Mouse (Mus musculus) adrenal gland, adult 2 months (tissue): Measurements from ENCODE around the gene Dnajc11. TPM values are rescaled to one million over a fixed set of nuclear protein-coding genes. Genes with fewer than 3 reads are reported as not detected.

Experiments used
- DNase-seq: peaks from one replicate; pipeline ENCODE4 v3.0.0; 2021
- polyA plus RNA-seq: library from polyadenylated mRNA; depleted of rRNA; stranded (reverse); fragments of >200 nt; gene quantifications from 2 replicates; pipeline ENCODE4 v1.2.3, GENCODE M21; 2012
- total RNA-seq, 2 experiments: library from RNA; stranded (reverse); gene quantifications; 2 replicates each; pipeline ENCODE4 v1.2.3; 2021

The Dnajc11 gene
- total and polyA plus RNA-seq, 3 experiments, result 97.7 to 107 (median 103) TPM

GRCm38 (mm10) chr4:152009076-152010051 lies 75.9 kb downstream of the Dnajc11 start:
- DNase-seq, result peak; percentile 86

GRCm38 (mm10) chr4:152010091-152010706 lies 76.7 kb downstream of the Dnajc11 start:
- DNase-seq, result peak; percentile 85

- peak; percentile 47 for DNase-seq
Measured at GRCm38 (mm10) chr4:152010707-152011134, 77.2 kb downstream of the Dnajc11 start.

- no peak for DNase-seq
Measured at GRCm38 (mm10) chr4:152011171-152011760, 77.8 kb downstream of the Dnajc11 start.

GRCm38 (mm10) chr4:152012109-152012508 lies 78.6 kb downstream of the Dnajc11 start:
- no peak for DNase-seq

GRCm38 (mm10) chr4:152013036-152013813 lies 79.7 kb downstream of the Dnajc11 start:
- no peak for DNase-seq

- DNase-seq, result no peak
Measured at GRCm38 (mm10) chr4:152019073-152019472, 85.6 kb downstream of the Dnajc11 start.

- DNase-seq, result no peak
Measured at GRCm38 (mm10) chr4:152020024-152020423, 86.5 kb downstream of the Dnajc11 start.

GRCm38 (mm10) chr4:152021568-152022097 lies 88.1 kb downstream of the Dnajc11 start:
- DNase-seq, result no peak

- no peak for DNase-seq
Measured at GRCm38 (mm10) chr4:152022506-152022905, 89.0 kb downstream of the Dnajc11 start.

- no peak for DNase-seq
Measured at GRCm38 (mm10) chr4:152024525-152024924, 91.0 kb downstream of the Dnajc11 start.

- DNase-seq, result no peak
Measured at GRCm38 (mm10) chr4:152026751-152027508, 93.4 kb downstream of the Dnajc11 start.

- peak; percentile 98 for DNase-seq
Measured at GRCm38 (mm10) chr4:152027524-152027923, 94.0 kb downstream of the Dnajc11 start, which contains the start of gene Zbtb48. Gene Zbtb48 (minus strand): TSS chr4:152027671.

GRCm38 (mm10) chr4:152028456-152028855 lies 95.0 kb downstream of the Dnajc11 start:
- DNase-seq, result no peak

- no peak for DNase-seq
Measured at GRCm38 (mm10) chr4:152029087-152029486, 95.6 kb downstream of the Dnajc11 start.

GRCm38 (mm10) chr4:152029997-152030396 lies 96.5 kb downstream of the Dnajc11 start:
- DNase-seq, result no peak
